Mouse (Mus musculus) inflammation-experienced regulatory T-cells (primary cell): ENCODE data around the gene Defb5. TPM values are rescaled to one million over a fixed set of nuclear protein-coding genes. Genes with fewer than 3 reads are reported as not detected.

Experiments used
- polyA plus RNA-seq, 2 experiments: library from polyadenylated mRNA; unstranded; fragments of 100-300 nt; shearing (Covaris generic); gene quantifications; one replicate each; pipeline ENCODE4 v1.2.1; 2017

The Defb5 gene
- not detected for polyA plus RNA-seq

DNA sequence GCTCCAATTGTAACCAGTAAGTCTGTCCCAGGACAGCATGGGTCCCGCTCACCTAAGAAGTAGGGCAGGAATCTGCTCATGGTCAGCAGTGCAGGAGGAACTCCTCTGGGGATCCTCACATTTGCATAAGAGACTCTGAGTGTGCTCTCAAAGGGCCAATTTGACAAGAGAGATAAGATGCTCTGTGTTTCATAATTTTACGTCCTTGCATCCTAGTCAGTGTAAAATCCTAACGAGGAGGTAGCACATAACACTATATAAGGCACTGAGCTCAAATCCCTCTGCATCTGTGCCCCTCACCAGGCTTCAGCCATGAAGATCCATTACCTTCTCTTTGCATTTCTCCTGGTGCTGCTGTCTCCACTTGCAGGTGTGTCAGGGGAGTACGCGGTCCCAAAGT is at the start of gene Defb5:
Gene Defb5, plus strand, starts transcription at position 301 of the 400 bp plus-strand sequence.

DNA sequence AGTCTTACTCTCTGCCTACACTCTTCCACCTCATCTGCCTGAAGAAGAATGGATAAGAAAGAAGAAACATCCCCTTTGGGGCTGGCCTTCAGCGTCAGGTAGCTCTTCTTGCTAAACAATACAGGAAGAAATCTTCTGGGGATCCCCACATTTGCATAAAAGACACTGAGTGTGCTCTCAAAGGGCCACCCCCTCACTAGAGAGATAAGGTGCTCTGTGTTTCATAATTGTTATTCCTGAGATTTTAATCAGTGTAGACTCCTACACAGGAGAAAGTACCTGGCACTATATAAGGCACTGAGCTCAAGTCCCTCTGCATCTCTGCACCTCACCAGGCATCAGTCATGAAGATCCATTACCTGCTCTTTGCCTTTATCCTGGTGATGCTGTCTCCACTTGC is 22.2 kb upstream of the Defb5 start, which contains the start of gene Defb6:
Gene Defb6, plus strand, starts transcription at position 318 of the 400 bp plus-strand sequence.

DNA sequence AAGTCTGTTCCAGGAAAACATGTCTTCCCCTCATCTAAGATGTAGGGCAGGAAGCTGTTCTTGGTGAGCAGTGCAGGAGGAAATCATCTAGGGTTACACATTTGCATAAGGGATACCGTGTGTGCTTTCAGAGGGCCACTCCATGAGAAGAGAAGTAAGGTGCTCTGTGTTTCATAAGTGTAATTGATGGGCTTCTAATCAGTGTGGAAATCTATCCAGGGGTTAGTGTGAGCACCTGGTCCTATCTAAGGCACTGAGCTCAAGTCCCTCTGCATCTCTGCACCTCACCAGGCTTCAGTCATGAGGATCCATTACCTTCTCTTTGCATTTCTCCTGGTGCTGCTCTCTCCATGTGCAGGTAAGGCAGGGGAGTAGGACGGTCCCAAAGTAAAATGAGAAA is 7.8 kb upstream of the Defb5 start, which contains the start of gene Defb46:
Gene Defb46, plus strand, starts transcription at position 301 of the 400 bp plus-strand sequence.

GRCm38 (mm10) chr8:19293060-19293459 is 45.7 kb downstream of the Defb5 start, which contains the start of gene Defb3:
Gene Defb3 (plus strand): TSS chr8:19293360.

Other genes starting within 250 kb of the Defb5 start
- gene Defb38, start 221.0 kb upstream of the Defb5 start, polyA plus RNA-seq = not detected
- gene Defb39, start 182.8 kb upstream of the Defb5 start, polyA plus RNA-seq = not detected
- under 1 TPM in 1 of 2 experiments, not detected in 1; 0.20 TPM for gene Defb12, start 132.7 kb upstream of the Defb5 start, polyA plus RNA-seq
- gene Defb34, start 123.8 kb upstream of the Defb5 start, polyA plus RNA-seq = not detected
- gene Gm45826, start 106.8 kb upstream of the Defb5 start, polyA plus RNA-seq = not detected
- not detected for gene Defb14, start 53.2 kb upstream of the Defb5 start, polyA plus RNA-seq
- not detected for gene Defb4, start 48.9 kb upstream of the Defb5 start, polyA plus RNA-seq
- gene Defb6, start 22.1 kb upstream of the Defb5 start, polyA plus RNA-seq = not detected
- gene Defb46, start 7.7 kb upstream of the Defb5 start, polyA plus RNA-seq = not detected
- not detected for gene Defb3, start 45.8 kb downstream of the Defb5 start, polyA plus RNA-seq
- gene Defb8, start 200.0 kb downstream of the Defb5 start, polyA plus RNA-seq = not detected
- 1 to 10 TPM in 1 of 2 experiments, not detected in 1; 2.5 TPM for gene Defb7, start 247.5 kb downstream of the Defb5 start, polyA plus RNA-seq